Mouse (Mus musculus): Measurements from ENCODE around the gene Gpc6. TPM values are rescaled to one million over a fixed set of nuclear protein-coding genes. Genes with fewer than 3 reads are reported as not detected.

The Gpc6 gene
- total RNA-seq (2012; rRNA removed) (not detected in 2 replicates), polyA plus RNA-seq (2012; ENCODE audit: insufficient read depth in 1 of 2, insufficient read length in 2 of 2, low read depth in 1 of 2, low replicate concordance in 2 of 2, missing spikeins in 1 of 2) (not detected)

- DNase-seq (ENCODE audit: low read depth, low spot score): no peak
- H3K4me1 ChIP-seq (ENCODE audit: control insufficient read depth in 1 of 2, insufficient read depth in 2 of 2, low read length in 2 of 2): no peaks in the 10 kb centered on the region
- no peaks in the 10 kb centered on the region for H3K36me3 ChIP-seq (ENCODE audit: control insufficient read depth in 1 of 2, insufficient read depth in 2 of 2, low read length in 2 of 2)
- no peaks in the 10 kb centered on the region for H3K79me2 ChIP-seq (ENCODE audit: control insufficient read depth, insufficient read depth, low read length, poor library complexity)
- H3K9me3 ChIP-seq (replicated peaks; ENCODE audit: insufficient read depth, low read length): no peaks in the 10 kb centered on the region
- no peaks in the 10 kb centered on the region for H3K27me3 ChIP-seq (ENCODE audit: control insufficient read depth in 1 of 2, insufficient read depth in 2 of 2, low read length in 2 of 2)
- no peak within 1 kb of the TSS for H3K9ac ChIP-seq (ENCODE audit: control insufficient read depth, low read depth, low read length, poor library complexity, severe bottlenecking)
- no peak within 1 kb of the TSS for H3K27ac ChIP-seq (ENCODE audit: control insufficient read depth, low read depth, low read length)
- no peak within 1 kb of the TSS for H3K4me3 ChIP-seq (ENCODE audit: control insufficient read depth in 1 of 2, insufficient read depth in 1 of 2, low read depth in 2 of 2, low read length in 2 of 2)
- TF ChIP-seq MXI1 (IDR thresholded peaks at IDR 0.05; ENCODE audit: low read depth, low read length) (no peak), RCOR1 (IDR thresholded peaks at IDR 0.05; ENCODE audit: low read depth, low read length) (no peak), UBTF (IDR thresholded peaks at IDR 0.05; ENCODE audit: borderline replicate concordance, insufficient read depth, low read depth, low read length) (no peak), NELFE (IDR thresholded peaks at IDR 0.05; ENCODE audit: low read depth, low read length) (no peak), ZKSCAN1 (IDR thresholded peaks at IDR 0.05; ENCODE audit: low read depth, low read length) (no peak), TCF12 (IDR thresholded peaks at IDR 0.05; ENCODE audit: low read depth, low read length) (no peak), TBP (IDR thresholded peaks at IDR 0.05; ENCODE audit: low read depth, low read length) (no peak), SMC3 (IDR thresholded peaks at IDR 0.05; ENCODE audit: low read depth, low read length) (no peak), MYB (IDR thresholded peaks at IDR 0.05; ENCODE audit: low read depth, low read length) (no peak), EP300 (IDR thresholded peaks at IDR 0.05; ENCODE audit: low read depth in 1 of 2, low read length in 2 of 2) (no peak), CHD1 (IDR thresholded peaks at IDR 0.05; ENCODE audit: low read depth, low read length) (no peak), MAZ (IDR thresholded peaks at IDR 0.05; ENCODE audit: low read depth, low read length) (no peak), SIN3A (IDR thresholded peaks at IDR 0.05; ENCODE audit: low read length) (no peak), CHD2 (IDR thresholded peaks at IDR 0.05; ENCODE audit: low read length) (no peak), MAX (IDR thresholded peaks at IDR 0.05; ENCODE audit: low read length) (no peak), JUND (IDR thresholded peaks at IDR 0.05; ENCODE audit: low read depth, low read length) (no peak)
These were observed at the start of gene Gpc6 for GRCm38 (mm10) chr14:116924876-116925601. Gene Gpc6, plus strand, starts transcription at chr14:116925315.

DNA sequence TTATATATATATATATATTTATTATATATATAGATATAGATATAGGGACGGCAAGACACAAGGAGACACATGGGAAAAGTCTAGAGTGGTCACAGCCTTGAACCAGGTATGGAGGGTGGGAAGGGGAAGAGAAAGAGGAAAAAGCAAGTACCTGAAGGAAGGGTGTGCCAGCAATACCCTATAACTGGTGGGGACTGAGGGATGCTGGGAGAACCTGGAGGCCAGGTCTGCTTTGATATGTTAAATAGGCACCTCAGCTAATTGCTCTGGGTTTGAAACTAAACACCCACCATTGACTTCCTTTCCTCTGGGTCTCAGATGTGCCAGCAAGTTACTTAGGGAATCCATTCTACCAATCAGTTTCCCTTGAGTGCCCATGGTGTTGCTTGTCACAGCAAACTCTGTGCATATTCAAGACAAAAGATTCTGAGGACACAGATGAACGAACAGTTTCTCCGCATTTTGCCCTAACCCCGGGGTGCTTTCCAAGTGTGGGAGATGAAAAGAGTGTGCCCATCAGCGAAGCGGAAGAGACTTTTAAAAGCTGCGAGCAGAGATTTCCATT lies 42.6 kb upstream of the Gpc6 start:
- H3K27ac ChIP-seq (ENCODE audit: control insufficient read depth, low read depth, low read length): no peak overlapping the region
- no peak overlapping the region for H3K4me3 ChIP-seq (ENCODE audit: control insufficient read depth in 1 of 2, insufficient read depth in 1 of 2, low read depth in 2 of 2, low read length in 2 of 2)
- H3K36me3 ChIP-seq (ENCODE audit: control insufficient read depth in 1 of 2, insufficient read depth in 2 of 2, low read length in 2 of 2): no peaks in the 10 kb centered on the region
- DNase-seq (ENCODE audit: low read depth, low spot score): no peak
- TF ChIP-seq EP300 (IDR thresholded peaks at IDR 0.05; ENCODE audit: low read depth in 1 of 2, low read length in 2 of 2) (no peak), CHD2 (IDR thresholded peaks at IDR 0.05; ENCODE audit: low read length) (no peak)
- H3K9ac ChIP-seq (ENCODE audit: control insufficient read depth, low read depth, low read length, poor library complexity, severe bottlenecking): no peak overlapping the region
- no peaks in the 10 kb centered on the region for H3K27me3 ChIP-seq (ENCODE audit: control insufficient read depth in 1 of 2, insufficient read depth in 2 of 2, low read length in 2 of 2)
- no peaks in the 10 kb centered on the region for H3K4me1 ChIP-seq (ENCODE audit: control insufficient read depth in 1 of 2, insufficient read depth in 2 of 2, low read length in 2 of 2)
- no peaks in the 10 kb centered on the region for H3K79me2 ChIP-seq (ENCODE audit: control insufficient read depth, insufficient read depth, low read length, poor library complexity)
- no peaks in the 10 kb centered on the region for H3K9me3 ChIP-seq (replicated peaks; ENCODE audit: insufficient read depth, low read length)
